Mouse (Mus musculus) neural tube, embryonic 13.5 days (tissue): ENCODE results near the gene Abhd16b. TPM values are rescaled to one million over a fixed set of nuclear protein-coding genes. Genes with fewer than 3 reads are reported as not detected.

Source experiments
- ATAC-seq: fragments of 200-750 bp; cut with Nextera tagmentation; 2 replicates; pipeline ENCODE4 v1.8.0; 2017; ENCODE audit warnings: low read depth, mild to moderate bottlenecking, moderate TSS enrichment, moderate library complexity
- H3K27ac ChIP-seq: fragments of 300-500 bp; sonication (generic); replicated peaks from 2 replicates; pipeline ENCODE4 v1.5.1; 2015; ENCODE audit warnings: moderate library complexity, mild to moderate bottlenecking, inconsistent platforms
- H3K27me3 ChIP-seq: fragments of 300-500 bp; sonication (generic); 2 replicates; pipeline ENCODE4 v1.6.1; 2015; ENCODE audit warnings: mild to moderate bottlenecking, inconsistent platforms
- H3K36me3 ChIP-seq: fragments of 300-500 bp; sonication (generic); 2 replicates; pipeline ENCODE4 v1.6.1; 2015; ENCODE audit warnings: mild to moderate bottlenecking, inconsistent platforms
- H3K4me1 ChIP-seq: fragments of 300-500 bp; sonication (generic); replicated peaks from 2 replicates; pipeline ENCODE4 v1.6.1; 2015; ENCODE audit warnings: inconsistent platforms
- H3K4me2 ChIP-seq: fragments of 300-500 bp; sonication (generic); 2 replicates; pipeline ENCODE4 v1.6.1; 2015; ENCODE audit warnings: inconsistent platforms, mild to moderate bottlenecking, moderate library complexity
- H3K4me3 ChIP-seq: fragments of 300-500 bp; sonication (generic); 2 replicates; pipeline ENCODE4 v1.5.1; 2015; ENCODE audit warnings: mild to moderate bottlenecking, inconsistent platforms
- H3K9ac ChIP-seq: fragments of 300-500 bp; sonication (generic); 2 replicates; pipeline ENCODE4 v1.6.1; 2015; ENCODE audit warnings: moderate library complexity, mild to moderate bottlenecking, inconsistent platforms
- H3K9me3 ChIP-seq: fragments of 300-500 bp; sonication (generic); 2 replicates; pipeline ENCODE4 v1.6.1; 2016; ENCODE audit warnings: inconsistent platforms
- WGBS: fragments of 180-500 bp; shearing (Covaris S2); methylation state at CpG from one replicate; pipeline ENCODE4 v1.1.7; 2015; 5-methylcytosine and 5-hydroxymethylcytosine counted together
- polyA plus RNA-seq: library from polyadenylated mRNA; unstranded; fragments of >200 nt; fragmentation: Nextera tagmentation; extraction: Ambion mirVana; gene quantifications from 2 replicates; pipeline ENCODE4 v1.2.1, GENCODE M21; 2015

Abhd16b gene
- polyA plus RNA-seq, 1 experiment from 2014 or later, result 0.11 TPM

- ATAC-seq, result no peak
- peaks cover 17% of the 10 kb centered on the region for H3K36me3 ChIP-seq
- H3K4me3 ChIP-seq, result peak overlapping the region; percentile 97
- H3K27ac ChIP-seq, result no peak overlapping the region
- no peaks in the 10 kb centered on the region for H3K9me3 ChIP-seq
- WGBS, result 49% methylated on average over 10 of the region's 10 CpGs
- H3K27me3 ChIP-seq, result no peaks in the 10 kb centered on the region
- peak overlapping the region; percentile 74 for H3K4me2 ChIP-seq
- peak overlapping the region; percentile 95 for H3K9ac ChIP-seq
- peaks cover 46% of the 10 kb centered on the region for H3K4me1 ChIP-seq
These were observed 28.5 kb downstream of the Abhd16b start for GRCm38 (mm10) chr2:181521491-181521890.

GRCm38 (mm10) chr2:181522811-181523210, 29.8 kb downstream of the Abhd16b start:
- Histone ChIP-seq H3K27ac (no peak overlapping the region), H3K9ac (no peak overlapping the region)

GRCm38 (mm10) chr2:181525526-181525925, 32.5 kb downstream of the Abhd16b start:
- Histone ChIP-seq H3K4me3 (no peak overlapping the region), H3K4me2 (no peak overlapping the region), H3K4me1 (peaks cover 34% of the 10 kb centered on the region), H3K27me3 (no peaks in the 10 kb centered on the region), H3K36me3 (peaks cover 25% of the 10 kb centered on the region), H3K9ac (no peak overlapping the region), H3K27ac (no peak overlapping the region), H3K9me3 (0 out of 2 replicates have a peak, but pooled peaks cover 1% of the 10 kb centered on the region)
- ATAC-seq, result no peak
- 89% methylated on average over 5 of the region's 5 CpGs for WGBS

More at GRCm38 (mm10) chr2:181522811-181523210, 29.8 kb downstream of the Abhd16b start:
- ATAC-seq, result no peak
- WGBS, result 76% methylated on average over 5 of the region's 5 CpGs
- H3K4me1 ChIP-seq, result peaks cover 46% of the 10 kb centered on the region
- no peaks in the 10 kb centered on the region for H3K27me3 ChIP-seq
- 0 out of 2 replicates have a peak overlapping the region, but pooled peaks have one; percentile 74 for H3K4me2 ChIP-seq
- H3K4me3 ChIP-seq, result no peak overlapping the region
- no peaks in the 10 kb centered on the region for H3K9me3 ChIP-seq
- peaks cover 9% of the 10 kb centered on the region for H3K36me3 ChIP-seq

GRCm38 (mm10) chr2:181529076-181529475, 36.1 kb downstream of the Abhd16b start:
- H3K4me1 ChIP-seq, result peaks cover 11% of the 10 kb centered on the region
- no peak for ATAC-seq
- peaks cover 32% of the 10 kb centered on the region for H3K36me3 ChIP-seq
- WGBS, result 95% methylated on average over 1 of the region's 1 CpGs
- H3K4me2 ChIP-seq, result no peak overlapping the region
- H3K27me3 ChIP-seq, result no peaks in the 10 kb centered on the region
- no peak overlapping the region for H3K9ac ChIP-seq
- H3K27ac ChIP-seq, result no peak overlapping the region
- 0 out of 2 replicates have a peak, but pooled peaks cover 7% of the 10 kb centered on the region for H3K9me3 ChIP-seq
- no peak overlapping the region for H3K4me3 ChIP-seq

DNA sequence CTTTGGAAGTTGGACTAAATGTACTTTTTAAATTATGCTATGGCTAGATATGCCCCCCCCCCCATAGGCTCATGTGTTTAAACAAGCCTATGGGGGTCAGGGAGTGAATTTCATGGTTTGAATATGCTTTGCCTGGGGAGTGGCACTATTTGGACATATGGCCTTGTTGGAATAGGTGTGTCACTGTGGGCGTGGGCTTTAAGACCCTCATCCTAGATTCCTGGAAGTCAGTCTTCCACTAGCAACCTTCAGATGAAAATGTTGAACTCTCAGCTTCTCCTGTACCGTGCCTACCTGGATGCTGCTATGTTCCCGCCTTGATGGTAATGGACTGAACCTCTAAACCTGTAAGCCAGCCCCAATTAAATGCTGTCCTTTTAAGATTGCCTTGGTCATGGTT, 39.6 kb downstream of the Abhd16b start:
- peaks cover 13% of the 10 kb centered on the region for H3K4me1 ChIP-seq
- no peak overlapping the region for H3K4me2 ChIP-seq
- peaks cover 30% of the 10 kb centered on the region for H3K36me3 ChIP-seq
- H3K9me3 ChIP-seq, result 0 out of 2 replicates have a peak, but pooled peaks cover 7% of the 10 kb centered on the region
- H3K4me3 ChIP-seq, result no peak overlapping the region
- no peak overlapping the region for H3K27ac ChIP-seq
- no peak overlapping the region for H3K9ac ChIP-seq
- 94% methylated on average over 3 of the region's 3 CpGs for WGBS
- no peak for ATAC-seq
- H3K27me3 ChIP-seq, result no peaks in the 10 kb centered on the region

DNA sequence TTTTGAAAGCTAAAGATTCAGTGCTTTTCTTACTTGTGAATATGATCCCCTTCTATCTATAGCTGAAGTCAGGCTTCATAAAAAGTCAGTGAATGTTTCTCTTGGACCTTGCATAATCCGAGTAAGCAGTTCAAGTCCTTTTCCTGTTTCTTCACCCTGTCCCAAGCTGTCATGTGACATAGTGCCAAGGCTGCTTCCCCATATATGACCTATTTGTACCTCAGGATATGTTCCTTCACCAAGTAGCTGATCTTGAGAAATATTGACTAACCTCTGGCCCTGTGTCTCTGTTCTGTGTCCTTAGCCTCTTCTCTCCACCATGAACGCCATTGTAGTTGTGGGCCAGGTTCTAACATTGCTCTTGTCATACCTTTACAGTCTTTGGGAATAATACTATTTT, 43.4 kb downstream of the Abhd16b start:
- H3K9ac ChIP-seq, result no peak overlapping the region
- H3K4me1 ChIP-seq, result peaks cover 21% of the 10 kb centered on the region
- no peak overlapping the region for H3K4me2 ChIP-seq
- H3K4me3 ChIP-seq, result no peak overlapping the region
- H3K9me3 ChIP-seq, result no peaks in the 10 kb centered on the region
- 93% methylated on average over 2 of the region's 2 CpGs for WGBS
- ATAC-seq, result no peak
- H3K27me3 ChIP-seq, result no peaks in the 10 kb centered on the region
- H3K36me3 ChIP-seq, result peaks cover 8% of the 10 kb centered on the region; the same call in 1 of the 2 replicates
- H3K27ac ChIP-seq, result no peak overlapping the region

GRCm38 (mm10) chr2:181537444-181538047, 44.5 kb downstream of the Abhd16b start:
- H3K27ac ChIP-seq, result peak overlapping the region; percentile 55
- peaks cover 21% of the 10 kb centered on the region for H3K4me1 ChIP-seq
- H3K4me2 ChIP-seq, result no peak overlapping the region
- no peaks in the 10 kb centered on the region for H3K27me3 ChIP-seq
- no peak overlapping the region for H3K9ac ChIP-seq
- H3K36me3 ChIP-seq, result no peaks in the 10 kb centered on the region
- 72% methylated on average over 2 of the region's 2 CpGs for WGBS
- H3K9me3 ChIP-seq, result no peaks in the 10 kb centered on the region
- peak; percentile 69 for ATAC-seq
- no peak overlapping the region for H3K4me3 ChIP-seq

GRCm38 (mm10) chr2:181541761-181542380, 48.9 kb downstream of the Abhd16b start:
- no peak overlapping the region for H3K9ac ChIP-seq
- H3K4me2 ChIP-seq, result no peak overlapping the region
- WGBS, result 91% methylated on average over 6 of the region's 6 CpGs
- H3K36me3 ChIP-seq, result peaks cover 10% of the 10 kb centered on the region
- ATAC-seq, result no peak
- H3K4me1 ChIP-seq, result peaks cover 10% of the 10 kb centered on the region
- no peaks in the 10 kb centered on the region for H3K27me3 ChIP-seq
- no peaks in the 10 kb centered on the region for H3K9me3 ChIP-seq
- no peak overlapping the region for H3K27ac ChIP-seq
- H3K4me3 ChIP-seq, result no peak overlapping the region

Other genes starting within 250 kb of the Abhd16b start
- 15.1 and 15.4 TPM in 2 replicates for gene Gmeb2, start 205.2 kb upstream of the Abhd16b start, polyA plus RNA-seq
- gene Stmn3, start 178.7 kb upstream of the Abhd16b start, polyA plus RNA-seq, result 1,090 and 1,260 TPM in 2 replicates
- 28.8 and 30.1 TPM in 2 replicates for gene Rtel1, start 173.5 kb upstream of the Abhd16b start, polyA plus RNA-seq
- 61.4 and 67.4 TPM in 2 replicates for gene Zgpat, start 128.3 kb upstream of the Abhd16b start, polyA plus RNA-seq
- gene Arfrp1, start 127.8 kb upstream of the Abhd16b start, polyA plus RNA-seq, result 82.6 and 85.9 TPM in 2 replicates
- gene Lime1, start 113.1 kb upstream of the Abhd16b start, polyA plus RNA-seq, result 41.3 and 41.4 TPM in 2 replicates
- 21.1 and 22.0 TPM in 2 replicates for gene Zbtb46, start 33.8 kb upstream of the Abhd16b start, polyA plus RNA-seq
- gene Tpd52l2, start 3.9 kb downstream of the Abhd16b start, polyA plus RNA-seq, result 107 and 114 TPM in 2 replicates
- gene Dnajc5, start 27.3 kb downstream of the Abhd16b start, polyA plus RNA-seq, result 192 and 214 TPM in 2 replicates
- gene Uckl1, start 91.7 kb downstream of the Abhd16b start, polyA plus RNA-seq, result 67.4 and 73.6 TPM in 2 replicates
- 63.1 and 65.6 TPM in 2 replicates for gene Prpf6, start 98.7 kb downstream of the Abhd16b start, polyA plus RNA-seq
- gene Zfp512b, start 99.6 kb downstream of the Abhd16b start, polyA plus RNA-seq, result 78.7 and 81.3 TPM in 2 replicates
- gene Samd10, start 106.0 kb downstream of the Abhd16b start, polyA plus RNA-seq, result 146 and 157 TPM in 2 replicates
- gene Gm29797, start 163.8 kb downstream of the Abhd16b start, polyA plus RNA-seq, result not detected in 2 replicates
- gene Sox18, start 178.4 kb downstream of the Abhd16b start, polyA plus RNA-seq, result 18.9 and 22.2 TPM in 2 replicates
- 33.9 and 37.8 TPM in 2 replicates for gene Tcea2, start 187.1 kb downstream of the Abhd16b start, polyA plus RNA-seq
- 42.7 and 49.2 TPM in 2 replicates for gene Rgs19, start 200.8 kb downstream of the Abhd16b start, polyA plus RNA-seq
- not detected in 2 replicates for gene Lkaaear1, start 205.2 kb downstream of the Abhd16b start, polyA plus RNA-seq
- 63.8 and 64.0 TPM in 2 replicates for gene Oprl1, start 221.8 kb downstream of the Abhd16b start, polyA plus RNA-seq